Mouse (Mus musculus): ENCODE measurements at regions not wholly inside any gene's neighbourhood (a gene's known extent, or its start where the extent isn't known, plus 50 kb on each side); places are given as distances from the start of the nearest gene placed in this dataset.

DNA sequence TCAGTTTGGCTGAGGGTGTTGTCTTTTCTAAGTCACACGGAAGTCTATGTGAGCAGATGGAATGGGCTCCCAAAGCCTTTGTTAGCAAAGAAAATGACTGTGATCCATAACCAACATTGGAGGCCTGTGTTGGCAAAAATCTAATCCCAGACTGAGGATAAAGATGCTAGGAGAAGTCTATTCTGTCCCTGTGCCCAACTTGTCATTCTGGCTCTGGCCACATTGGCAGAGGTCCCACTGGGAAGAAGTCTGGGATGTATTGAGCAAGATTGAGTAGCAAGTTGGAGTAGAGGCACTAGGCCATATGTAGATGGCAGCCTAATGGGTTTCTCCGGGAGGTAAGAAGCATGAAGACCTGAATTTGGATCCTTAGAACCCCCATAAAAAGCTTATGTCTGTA, 54.1 kb downstream of the Nog start:
- peak; percentile 18 to 30 for DNase-seq

- peak; percentile 20 to 35 for DNase-seq
Measured at GRCm38 (mm10) chr11:89243370-89243769, 58.8 kb downstream of the Nog start.

DNA sequence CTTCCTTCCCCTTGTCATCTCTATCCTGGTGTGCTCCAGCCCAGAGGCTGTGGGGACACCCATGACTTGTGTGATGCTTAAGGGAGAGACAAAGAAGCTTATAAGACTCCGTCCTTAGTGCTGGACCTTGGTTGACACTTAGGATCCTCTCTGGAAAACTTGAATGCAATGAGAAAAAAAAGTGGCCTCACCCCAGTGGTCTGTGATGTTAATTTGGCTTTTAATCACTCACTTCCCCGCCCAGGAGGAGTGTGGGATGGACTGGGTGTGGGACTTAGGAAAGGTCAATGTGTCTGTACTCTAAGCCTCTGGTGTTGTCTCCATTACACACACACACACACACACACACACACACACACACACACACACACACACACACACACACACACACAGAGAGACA, 60.0 kb downstream of the Nog start:
- no peak for DNase-seq

DNA sequence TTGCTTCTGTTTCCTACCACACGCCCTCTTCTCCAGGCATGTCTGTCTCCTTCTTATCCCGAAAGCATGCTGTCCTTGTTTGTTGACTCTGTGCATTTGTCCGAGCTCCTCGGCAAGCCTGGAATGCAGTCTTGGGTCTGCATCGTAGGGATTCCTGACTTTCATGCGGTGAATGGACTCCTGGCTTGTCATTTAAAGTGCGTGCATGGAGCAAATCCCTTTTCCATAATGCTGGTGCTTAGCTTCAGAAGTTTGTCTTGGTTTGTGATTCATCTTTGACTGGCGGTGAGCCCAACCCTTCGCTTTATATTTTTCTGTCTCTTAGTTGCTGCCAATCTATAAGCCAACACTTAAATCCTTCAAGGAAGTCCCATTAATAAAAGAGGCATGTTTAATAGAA, 62.2 kb downstream of the Nog start:
- no peak for DNase-seq

DNA sequence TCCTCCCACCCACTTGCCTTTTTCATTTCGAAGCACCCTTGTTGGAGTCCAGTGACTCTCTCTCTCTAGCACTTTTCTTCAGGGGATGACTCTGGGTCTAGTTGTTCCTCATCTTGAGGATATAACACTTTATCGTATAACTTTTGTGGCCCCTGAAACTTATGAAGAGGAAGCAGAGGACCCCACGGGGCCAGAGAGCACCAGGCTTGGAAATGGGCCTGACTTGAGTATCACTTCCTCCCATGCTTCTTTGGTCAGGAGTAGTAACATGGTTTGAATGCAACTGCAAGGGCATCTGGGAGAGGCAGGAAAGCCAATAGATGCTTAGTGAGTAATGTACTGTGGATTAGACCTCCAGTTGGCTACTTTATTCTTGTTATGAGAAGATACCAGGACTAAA, 65.2 kb downstream of the Nog start:
- DNase-seq: no peak

DNA sequence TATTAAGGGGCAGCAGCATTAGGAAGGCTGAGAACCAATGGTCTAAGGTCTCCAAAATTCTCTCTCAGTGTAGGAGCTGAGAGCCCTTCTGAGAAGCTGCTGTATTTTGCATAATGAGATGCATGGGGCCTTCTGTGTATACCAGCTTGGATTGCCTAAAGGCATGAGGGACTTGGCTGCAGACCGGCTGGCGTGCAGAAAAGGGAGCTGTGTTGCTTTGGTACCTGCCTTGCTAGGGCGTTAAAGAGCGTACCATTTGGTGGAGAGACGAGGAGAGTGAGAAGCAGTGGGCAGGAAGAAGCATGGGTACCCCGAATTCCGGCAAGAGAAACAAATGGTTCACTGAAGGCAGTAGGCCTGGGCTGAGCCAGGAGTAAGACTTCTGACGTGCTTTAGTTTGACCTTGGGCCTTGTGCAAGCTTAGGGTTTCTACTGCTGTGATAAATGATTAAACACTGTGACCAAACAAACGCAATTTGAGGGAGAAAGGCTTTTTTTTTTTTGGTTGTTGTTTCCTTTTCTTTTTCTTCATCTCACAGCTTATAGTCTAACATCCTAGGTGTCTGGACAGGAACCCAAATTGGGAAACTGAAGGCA, 69.2 kb downstream of the Nog start:
- DNase-seq: peak; percentile 10 to 17

DNA sequence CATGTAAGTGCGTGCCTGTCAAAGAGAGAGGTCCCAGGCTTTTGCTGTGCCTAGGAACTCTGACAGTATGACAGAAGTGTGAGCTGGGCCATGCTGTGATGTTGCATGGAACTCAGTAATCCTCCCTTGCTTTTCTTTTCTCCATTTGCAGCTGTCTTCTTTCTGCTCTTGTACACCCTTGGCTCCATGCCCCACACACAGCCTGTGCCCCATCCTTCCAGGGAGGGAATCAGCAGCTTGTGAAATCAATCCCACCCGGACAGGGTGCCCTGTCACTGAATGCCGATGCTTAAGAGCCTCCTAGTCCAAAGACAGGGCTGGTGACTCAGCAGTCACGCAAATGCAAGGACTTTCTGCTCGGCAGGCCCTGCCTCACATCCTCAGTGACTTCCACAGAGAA, 72.4 kb downstream of the Nog start:
- DNase-seq: peak in 1 of 2 experiments; percentile 13

- DNase-seq: no peak
Measured at GRCm38 (mm10) chr11:89213204-89213603, 88.9 kb downstream of the Nog start.

GRCm38 (mm10) chr11:89209531-89209950, 92.6 kb downstream of the Nog start:
- no peak for DNase-seq

DNA sequence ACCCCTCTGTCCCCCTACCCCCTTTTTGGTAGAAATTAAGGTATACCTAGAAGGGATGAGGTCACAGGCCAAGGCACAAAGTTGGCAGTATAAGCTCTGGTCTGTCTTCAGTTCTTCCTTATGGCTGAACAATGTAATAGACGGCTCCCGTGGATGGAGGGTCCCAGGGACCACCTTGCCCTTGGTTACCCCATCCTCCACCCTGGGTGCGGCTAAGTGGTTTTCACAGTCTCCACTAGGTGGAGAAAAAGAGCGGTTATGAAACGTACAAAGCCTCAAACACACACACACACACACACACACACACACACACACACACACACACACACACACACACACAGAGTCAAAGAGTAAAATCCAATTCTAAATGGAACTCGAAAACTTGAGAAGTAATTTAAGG, 93.1 kb downstream of the Nog start:
- peak in 1 of 2 experiments; percentile 15 for DNase-seq

GRCm38 (mm10) chr11:89206788-89207187, 95.3 kb downstream of the Nog start:
- DNase-seq: peak in 1 of 2 experiments; percentile 15

- DNase-seq: no peak
Measured at GRCm38 (mm10) chr11:89204948-89205545, 97.1 kb downstream of the Nog start.

- DNase-seq: no peak
Measured at GRCm38 (mm10) chr11:89200458-89200857, 101.7 kb downstream of the Nog start.

DNA sequence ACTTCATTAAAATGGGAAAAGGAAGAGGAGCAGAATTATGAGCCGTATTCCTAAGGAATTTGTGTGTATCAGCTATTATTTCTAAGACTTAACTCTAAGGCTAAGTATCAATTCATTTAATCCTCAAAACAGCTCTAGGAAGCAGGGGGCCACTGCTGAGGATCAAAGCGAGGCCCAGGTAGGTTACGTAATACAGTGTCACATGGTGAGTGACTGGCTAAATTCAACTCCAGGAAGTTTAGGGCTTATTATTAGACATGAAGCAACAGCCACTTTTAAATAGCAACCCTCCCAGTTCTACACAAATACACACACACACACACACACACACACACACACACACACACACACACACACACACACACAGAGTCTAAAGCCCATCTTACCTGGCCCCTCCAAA, 109.3 kb downstream of the Nog start:
- DNase-seq: no peak

DNA sequence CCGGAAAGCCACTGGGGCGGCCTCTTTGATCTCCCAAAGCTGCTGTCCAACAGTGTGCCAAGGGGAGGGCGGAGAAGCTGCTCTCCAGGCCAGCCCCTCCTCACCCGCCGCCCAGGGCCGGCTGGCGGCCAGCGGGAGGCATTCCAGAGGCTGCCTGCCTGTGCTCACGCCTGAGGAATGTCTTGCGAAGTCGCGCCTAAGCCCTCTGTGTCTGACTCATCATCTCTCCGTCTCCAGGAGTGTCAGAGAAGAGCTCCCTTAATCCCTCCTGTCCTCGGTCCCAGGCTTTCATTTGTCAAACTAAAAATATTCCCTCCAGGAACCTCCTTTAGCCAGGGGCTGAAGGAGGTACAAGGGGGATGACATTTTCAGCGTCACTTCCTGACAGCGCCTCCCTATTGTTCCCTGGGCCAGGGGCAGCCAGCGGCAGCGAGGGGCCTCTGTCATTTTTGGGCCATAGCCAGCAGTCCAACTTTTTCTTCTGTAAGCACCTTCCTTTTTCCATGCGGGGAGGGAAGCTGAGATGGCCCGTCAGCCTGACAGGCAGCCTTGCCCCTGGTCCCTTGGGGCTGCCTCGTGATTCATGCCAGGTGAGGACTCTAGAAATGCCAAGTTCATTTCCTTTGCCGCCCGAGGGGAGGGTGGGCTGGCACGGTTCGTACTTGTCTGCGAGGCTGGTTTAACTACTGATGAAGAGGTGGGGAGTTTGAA, 113.4 kb downstream of the Gm525 start:
- peak; percentile 61 to 74 for DNase-seq

GRCm38 (mm10) chr11:89185862-89186261, 112.2 kb downstream of the Gm525 start:
- DNase-seq: peak; percentile 94 to 96

DNA sequence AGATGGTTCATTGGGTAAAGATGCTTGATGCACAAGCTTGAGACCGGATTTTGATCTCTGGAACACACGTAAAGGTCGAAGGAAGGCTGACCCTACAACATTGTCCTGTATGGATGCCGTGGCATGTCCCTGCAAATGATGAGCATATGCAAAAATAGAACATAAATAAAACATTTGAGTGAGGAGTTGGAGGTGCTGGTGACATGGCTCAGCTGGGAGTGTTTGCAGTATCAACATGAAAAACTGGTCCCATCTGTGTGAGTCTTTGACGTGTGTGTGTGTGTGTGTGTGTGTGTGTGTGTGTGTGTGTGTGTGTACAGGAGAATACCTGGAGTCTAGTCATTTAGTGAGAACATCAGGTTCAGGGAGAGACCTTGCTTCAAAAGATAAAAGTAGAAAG, 107.8 kb downstream of the Gm525 start:
- no peak for DNase-seq

DNA sequence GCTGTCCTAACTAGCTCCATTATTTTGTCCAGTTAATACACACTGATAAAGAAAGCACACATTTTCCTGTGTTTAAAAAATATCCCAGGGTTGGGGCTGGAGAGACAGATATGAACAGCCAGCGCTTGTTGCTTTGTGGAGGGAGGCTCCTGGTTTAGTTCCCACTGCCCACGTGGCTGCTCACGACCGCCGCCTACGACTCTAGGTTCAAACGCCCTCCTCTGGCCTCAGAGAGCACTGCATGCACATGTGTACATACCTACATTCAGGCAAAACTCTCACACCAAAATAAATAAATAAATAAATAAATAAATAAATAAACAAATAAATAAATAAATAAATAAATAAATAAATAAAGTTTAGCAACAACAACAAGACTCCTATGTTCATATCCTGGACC, 104.8 kb downstream of the Gm525 start:
- no peak for DNase-seq

- no peak for DNase-seq
Measured at GRCm38 (mm10) chr11:89175511-89175910, 101.9 kb downstream of the Gm525 start.

- DNase-seq: no peak
Measured at GRCm38 (mm10) chr11:89174967-89175366, 101.3 kb downstream of the Gm525 start.

- DNase-seq: peak; percentile 94 to 97
Measured at GRCm38 (mm10) chr11:89165278-89165677, 91.6 kb downstream of the Gm525 start.

DNA sequence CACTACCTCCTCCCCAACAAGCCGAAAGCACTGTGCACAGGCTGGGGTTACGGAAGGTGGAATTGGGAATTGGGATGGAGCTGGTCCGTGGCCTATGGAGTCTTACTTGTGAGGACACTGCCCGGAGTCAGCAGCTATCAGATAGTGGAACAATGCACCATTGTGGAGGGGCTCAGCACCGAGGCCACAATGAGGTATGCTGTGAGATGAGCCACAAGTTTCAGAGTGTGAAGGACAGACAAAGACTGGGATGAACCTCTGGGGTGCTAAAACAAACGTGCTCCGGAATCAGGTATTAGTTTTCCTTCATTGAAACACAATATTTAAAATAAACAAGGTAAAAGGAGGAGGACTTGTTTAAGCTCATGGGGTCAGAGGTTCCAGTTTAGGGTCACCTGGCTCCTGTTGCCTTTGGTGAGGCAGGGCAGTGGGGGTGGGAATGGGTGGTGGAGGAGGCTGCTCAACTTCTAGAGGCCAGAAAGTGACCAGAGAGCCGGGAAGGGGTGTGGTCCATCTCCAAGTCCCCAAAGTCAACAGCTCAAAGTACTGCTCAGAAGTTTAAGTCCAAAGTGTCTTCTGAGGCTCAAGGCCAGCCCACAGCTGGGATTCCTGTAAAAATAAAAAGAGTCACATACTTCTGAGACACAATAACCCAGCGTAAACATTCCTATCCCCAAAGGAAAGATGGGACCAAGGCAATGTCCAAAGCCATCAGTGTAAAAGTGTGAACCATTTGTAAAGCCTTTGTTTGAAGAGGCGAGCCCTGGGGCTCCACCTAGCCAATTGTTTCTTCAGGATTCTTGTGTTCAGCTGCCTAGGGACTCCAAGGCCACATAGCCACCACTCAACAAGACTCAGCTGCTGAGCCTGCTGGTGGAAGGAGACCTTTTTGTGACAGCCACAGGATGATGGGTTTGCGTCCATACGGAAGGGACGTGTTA, 80.1 kb downstream of the Gm525 start:
- no peak for DNase-seq

GRCm38 (mm10) chr11:89147990-89148389, 74.3 kb downstream of the Gm525 start:
- DNase-seq: no peak
